ENCODE assay signal across 14 mouse cellular contexts in the genomic region with DNA sequence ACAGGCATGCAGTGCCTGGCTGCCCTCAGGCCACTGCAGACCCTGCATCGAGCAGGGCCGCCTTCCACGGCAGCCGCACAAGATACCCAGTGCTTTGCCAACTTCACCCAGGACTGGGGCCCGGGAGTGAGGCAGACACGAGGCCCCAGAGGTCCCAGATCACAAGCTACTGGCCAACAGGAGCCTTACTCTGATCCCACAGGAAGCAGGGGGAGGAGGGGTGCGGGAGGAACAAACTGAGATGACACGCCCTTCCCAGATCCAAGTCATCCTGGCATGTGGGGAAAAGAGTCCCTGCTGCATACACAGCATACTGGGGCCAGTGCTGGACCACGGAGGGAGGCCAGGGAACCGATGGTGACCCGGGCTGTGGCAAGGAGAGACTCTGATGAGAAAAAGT.
DNase-seq lines count a peak whose midpoint lies in the region; ATAC-seq lines count a peak whose summit lies in the region.
"Had no signal": no experiment of that assay in that cellular context is flagged by ENCODE, and none has a peak within 500 bp of the region (broad histone marks: within the 10 kb centered on the region; RNA-seq: fewer than 3 reads in every experiment).

No protein-coding gene starts in this region.

- H3K9ac ChIP-seq in midbrain, embryonic 16.5 days (ENCODE audit: low read depth, low read length), result no peak overlapping the region
- H3K9ac ChIP-seq: hindbrain, embryonic 12.5 days; stomach, embryonic 15.5 days had no signal

- DNase-seq in cerebellum, adult 8-10 months, result peak; percentile 34
- DNase-seq in kidney, postnatal 25 days, result peak; percentile 56 to 79
- no peak for DNase-seq in kidney, adult 11 months
- peak; percentile 74 to 75 for DNase-seq in heart, adult 9 months (ENCODE audit: low spot score in 2 of 2)
- peak; percentile 79 for DNase-seq in lung, postnatal 25 days (ENCODE audit: low spot score)
- DNase-seq: cerebellum, adult 11-12 months; right cerebral cortex, postnatal 14 days had no signal

- H3K27ac ChIP-seq in midbrain, embryonic 16.5 days (ENCODE audit: low read length), result no peak overlapping the region
- H3K27ac ChIP-seq: layer of hippocampus, adult 2 months; stomach, embryonic 15.5 days had no signal

- 90% methylated on average over 11 of the region's 11 CpGs for WGBS in midbrain, embryonic 16.5 days

- no peak overlapping the region for H3K4me3 ChIP-seq in midbrain, embryonic 16.5 days (ENCODE audit: low read depth, low read length)
- H3K4me3 ChIP-seq: hindbrain, embryonic 12.5 days; layer of hippocampus, adult 2 months; stomach, embryonic 15.5 days had no signal

- peaks cover 30% of the 10 kb centered on the region for H3K36me3 ChIP-seq in midbrain, embryonic 16.5 days (ENCODE audit: control insufficient read depth, insufficient read depth, low read length)

- no peaks in the 10 kb centered on the region for H3K9me3 ChIP-seq in midbrain, embryonic 16.5 days (replicated peaks; ENCODE audit: control insufficient read depth, low read length, poor library complexity, severe bottlenecking)
- H3K9me3 ChIP-seq: hindbrain, embryonic 12.5 days; stomach, embryonic 15.5 days had no signal

- no peaks in the 10 kb centered on the region; the same call in 1 of the 2 replicates for H3K27me3 ChIP-seq in midbrain, embryonic 16.5 days (ENCODE audit: control insufficient read depth, insufficient read depth, low read depth, low read length)
- H3K27me3 ChIP-seq: CH12.LX; stomach, embryonic 15.5 days had no signal

- no peak for ATAC-seq in cerebellum, adult (ENCODE audit: insufficient number of reproducible peaks, low FRiP score, low TSS enrichment)
- no peak for ATAC-seq in midbrain, embryonic 16.5 days
- no peak for ATAC-seq in CD4-positive, CD25-positive, alpha-beta regulatory T cell, adult 4 months

- H3K4me2 ChIP-seq in midbrain, embryonic 16.5 days (ENCODE audit: low read length), result no peak overlapping the region
- H3K4me2 ChIP-seq: hindbrain, embryonic 12.5 days; stomach, embryonic 15.5 days had no signal

- H3K4me1 ChIP-seq in midbrain, embryonic 16.5 days (ENCODE audit: control insufficient read depth, insufficient read depth, low read length), result peaks cover 12% of the 10 kb centered on the region
